Mouse (Mus musculus) lung, embryonic 15.5 days (tissue): Measurements from ENCODE around the gene Mboat2. TPM values are rescaled to one million over a fixed set of nuclear protein-coding genes. Genes with fewer than 3 reads are reported as not detected.

ENCODE experiments used
- ATAC-seq: fragments of 200-750 bp; cut with Nextera tagmentation; 2 replicates; pipeline ENCODE4 v1.8.0; 2017; ENCODE audit warnings: moderate number of reproducible peaks, borderline replicate concordance; ENCODE audit not compliant: low FRiP score, low TSS enrichment; ENCODE audit errors: extremely low read depth
- H3K27ac ChIP-seq: fragments of 300-500 bp; sonication (generic); 2 replicates; pipeline ENCODE4 v1.5.1; 2015; ENCODE audit warnings: moderate library complexity, mild to moderate bottlenecking, inconsistent platforms
- H3K27me3 ChIP-seq: fragments of 300-500 bp; sonication (generic); 2 replicates; pipeline ENCODE4 v1.6.1; 2015; ENCODE audit warnings: inconsistent platforms
- H3K36me3 ChIP-seq: fragments of 300-500 bp; sonication (generic); 2 replicates; pipeline ENCODE4 v1.6.1; 2015; ENCODE audit warnings: inconsistent platforms
- H3K4me1 ChIP-seq: fragments of 300-500 bp; sonication (generic); 2 replicates; pipeline ENCODE4 v1.6.1; 2015; ENCODE audit warnings: inconsistent platforms
- H3K4me2 ChIP-seq: fragments of 300-500 bp; sonication (generic); 2 replicates; pipeline ENCODE4 v1.6.1; 2015; ENCODE audit warnings: inconsistent platforms, mild to moderate bottlenecking, moderate library complexity
- H3K4me3 ChIP-seq: fragments of 300-500 bp; sonication (generic); 2 replicates; pipeline ENCODE4 v1.5.1; 2015; ENCODE audit warnings: mild to moderate bottlenecking, inconsistent platforms
- H3K9ac ChIP-seq: fragments of 300-500 bp; sonication (generic); 2 replicates; pipeline ENCODE4 v1.6.1; 2015; ENCODE audit warnings: inconsistent platforms
- H3K9me3 ChIP-seq: fragments of 300-500 bp; sonication (generic); 2 replicates; pipeline ENCODE4 v1.6.1; 2016; ENCODE audit warnings: inconsistent platforms
- WGBS: fragments of 180-500 bp; shearing (Covaris S2); methylation state at CpG from one replicate; pipeline ENCODE4 v1.1.7; 2015; 5-methylcytosine and 5-hydroxymethylcytosine counted together
- polyA plus RNA-seq: library from polyadenylated mRNA; unstranded; fragments of >200 nt; fragmentation: Nextera tagmentation; extraction: Ambion mirVana; gene quantifications from 2 replicates; pipeline ENCODE4 v1.2.1, GENCODE M21; 2015

Mboat2 gene
- polyA plus RNA-seq: 41.0 and 42.5 TPM in 2 replicates

- WGBS: 1% methylated on average over 24 of the region's 24 CpGs
- H3K4me3 ChIP-seq: peak within 1 kb of the TSS; percentile 66
- H3K27ac ChIP-seq: peak within 1 kb of the TSS; percentile 90
- H3K27me3 ChIP-seq: no peaks in the 10 kb centered on the region
- no peaks in the 10 kb centered on the region for H3K36me3 ChIP-seq
- peak within 1 kb of the TSS; percentile 85 for H3K9ac ChIP-seq
- ATAC-seq: peak; percentile 54
- peak within 1 kb of the TSS; percentile 80 for H3K4me2 ChIP-seq
- H3K4me1 ChIP-seq: peaks cover 20% of the 10 kb centered on the region
- no peaks in the 10 kb centered on the region for H3K9me3 ChIP-seq
These were observed at the start of gene Mboat2 for GRCm38 (mm10) chr12:24830766-24831152. Gene Mboat2 (plus strand): TSS chr12:24830879.

GRCm38 (mm10) chr12:24783735-24784134, 46.9 kb upstream of the Mboat2 start:
- Histone ChIP-seq H3K4me3 (no peak overlapping the region), H3K27ac (no peak overlapping the region), H3K27me3 (no peaks in the 10 kb centered on the region), H3K4me2 (no peak overlapping the region), H3K9ac (no peak overlapping the region), H3K4me1 (peaks cover 7% of the 10 kb centered on the region; the same call in 1 of the 2 replicates), H3K9me3 (no peaks in the 10 kb centered on the region), H3K36me3 (no peaks in the 10 kb centered on the region)
- WGBS: 53% methylated on average over 4 of the region's 4 CpGs
- no peak for ATAC-seq

GRCm38 (mm10) chr12:24785882-24786281, 44.8 kb upstream of the Mboat2 start:
- H3K4me3 ChIP-seq: no peak overlapping the region
- WGBS: 60% methylated on average over 5 of the region's 5 CpGs
- H3K4me2 ChIP-seq: no peak overlapping the region
- no peak overlapping the region for H3K27ac ChIP-seq
- H3K4me1 ChIP-seq: peaks cover 2% of the 10 kb centered on the region; the same call in 1 of the 2 replicates
- H3K9ac ChIP-seq: no peak overlapping the region
- H3K27me3 ChIP-seq: no peaks in the 10 kb centered on the region
- ATAC-seq: no peak
- no peaks in the 10 kb centered on the region for H3K9me3 ChIP-seq
- H3K36me3 ChIP-seq: no peaks in the 10 kb centered on the region

- Histone ChIP-seq H3K36me3 (no peaks in the 10 kb centered on the region), H3K9me3 (no peaks in the 10 kb centered on the region), H3K27ac (no peak overlapping the region), H3K27me3 (no peaks in the 10 kb centered on the region), H3K9ac (no peak overlapping the region), H3K4me3 (no peak overlapping the region), H3K4me2 (no peak overlapping the region), H3K4me1 (no peaks in the 10 kb centered on the region)
- WGBS: 23% methylated on average over 4 of the region's 4 CpGs
- peak; percentile 5; the same call in 1 of the 2 replicates for ATAC-seq
These were observed 44.4 kb upstream of the Mboat2 start for GRCm38 (mm10) chr12:24786316-24786715.

- ATAC-seq: no peak
- Histone ChIP-seq H3K36me3 (no peaks in the 10 kb centered on the region), H3K4me3 (no peak overlapping the region), H3K4me2 (no peak overlapping the region), H3K27me3 (no peaks in the 10 kb centered on the region), H3K9ac (no peak overlapping the region), H3K4me1 (no peaks in the 10 kb centered on the region), H3K9me3 (no peaks in the 10 kb centered on the region), H3K27ac (no peak overlapping the region)
- WGBS: 76% methylated on average over 1 of the region's 1 CpGs
These were observed 41.0 kb upstream of the Mboat2 start for GRCm38 (mm10) chr12:24789659-24790058.

- Histone ChIP-seq H3K4me3 (no peak overlapping the region), H3K9ac (no peak overlapping the region), H3K4me1 (no peaks in the 10 kb centered on the region), H3K27me3 (no peaks in the 10 kb centered on the region), H3K4me2 (no peak overlapping the region), H3K36me3 (no peaks in the 10 kb centered on the region), H3K9me3 (no peaks in the 10 kb centered on the region), H3K27ac (no peak overlapping the region)
- 5% methylated on average over 1 of the region's 1 CpGs for WGBS
- ATAC-seq: no peak
These were observed 19.4 kb upstream of the Mboat2 start for GRCm38 (mm10) chr12:24811230-24811629.

- Histone ChIP-seq H3K4me2 (no peak overlapping the region), H3K4me3 (no peak overlapping the region), H3K4me1 (no peaks in the 10 kb centered on the region), H3K9me3 (no peaks in the 10 kb centered on the region), H3K36me3 (no peaks in the 10 kb centered on the region), H3K9ac (no peak overlapping the region), H3K27me3 (no peaks in the 10 kb centered on the region), H3K27ac (no peak overlapping the region)
- no peak for ATAC-seq
- 52% methylated on average over 4 of the region's 4 CpGs for WGBS
These were observed 18.8 kb upstream of the Mboat2 start for GRCm38 (mm10) chr12:24811906-24812305.

GRCm38 (mm10) chr12:24822831-24823230, 7.8 kb upstream of the Mboat2 start:
- Histone ChIP-seq H3K27ac (no peak overlapping the region), H3K4me3 (no peak overlapping the region), H3K4me1 (0 out of 2 replicates have a peak, but pooled peaks cover 6% of the 10 kb centered on the region), H3K36me3 (no peaks in the 10 kb centered on the region), H3K9me3 (no peaks in the 10 kb centered on the region), H3K9ac (peak overlapping the region; percentile 4; the same call in 1 of the 2 replicates), H3K27me3 (no peaks in the 10 kb centered on the region), H3K4me2 (no peak overlapping the region)
- 69% methylated on average over 2 of the region's 2 CpGs for WGBS
- no peak for ATAC-seq

- no peak overlapping the region for H3K9ac ChIP-seq
- no peak overlapping the region for H3K4me2 ChIP-seq
- ATAC-seq: 0 out of 2 replicates have a peak, but pooled peaks have one; percentile 23
These were observed 6.9 kb upstream of the Mboat2 start for GRCm38 (mm10) chr12:24823636-24824354.

GRCm38 (mm10) chr12:24830086-24830485, 593 bp upstream of the Mboat2 start:
- no peaks in the 10 kb centered on the region for H3K36me3 ChIP-seq
- WGBS: 41% methylated on average over 1 of the region's 1 CpGs
- peak overlapping the region; percentile 90 for H3K27ac ChIP-seq
- peak overlapping the region; percentile 66 for H3K4me3 ChIP-seq
- H3K4me1 ChIP-seq: peaks cover 20% of the 10 kb centered on the region
- no peaks in the 10 kb centered on the region for H3K9me3 ChIP-seq
- H3K27me3 ChIP-seq: no peaks in the 10 kb centered on the region
- no peak overlapping the region for H3K9ac ChIP-seq
- no peak for ATAC-seq
- peak overlapping the region; percentile 80 for H3K4me2 ChIP-seq

More at GRCm38 (mm10) chr12:24823636-24824354, 6.9 kb upstream of the Mboat2 start:
- Histone ChIP-seq H3K9me3 (no peaks in the 10 kb centered on the region), H3K27me3 (no peaks in the 10 kb centered on the region), H3K4me1 (0 out of 2 replicates have a peak, but pooled peaks cover 6% of the 10 kb centered on the region), H3K4me3 (no peak overlapping the region), H3K36me3 (no peaks in the 10 kb centered on the region), H3K27ac (no peak overlapping the region)
- 52% methylated on average over 3 of the region's 3 CpGs for WGBS

- peak overlapping the region; percentile 90 for H3K27ac ChIP-seq
- peak; percentile 99 for ATAC-seq
- WGBS: 2% methylated on average over 81 of the region's 95 CpGs
These were observed 679 bp downstream of the Mboat2 start for GRCm38 (mm10) chr12:24831153-24831963.

More at GRCm38 (mm10) chr12:24831153-24831963, 679 bp downstream of the Mboat2 start:
- Histone ChIP-seq H3K27me3 (no peaks in the 10 kb centered on the region), H3K9ac (peak overlapping the region; percentile 85), H3K36me3 (no peaks in the 10 kb centered on the region), H3K4me1 (peaks cover 23% of the 10 kb centered on the region), H3K4me3 (peak overlapping the region; percentile 66), H3K4me2 (peak overlapping the region; percentile 80), H3K9me3 (no peaks in the 10 kb centered on the region)
